ENCODE assay signal across 14 mouse cellular contexts in the genomic region with DNA sequence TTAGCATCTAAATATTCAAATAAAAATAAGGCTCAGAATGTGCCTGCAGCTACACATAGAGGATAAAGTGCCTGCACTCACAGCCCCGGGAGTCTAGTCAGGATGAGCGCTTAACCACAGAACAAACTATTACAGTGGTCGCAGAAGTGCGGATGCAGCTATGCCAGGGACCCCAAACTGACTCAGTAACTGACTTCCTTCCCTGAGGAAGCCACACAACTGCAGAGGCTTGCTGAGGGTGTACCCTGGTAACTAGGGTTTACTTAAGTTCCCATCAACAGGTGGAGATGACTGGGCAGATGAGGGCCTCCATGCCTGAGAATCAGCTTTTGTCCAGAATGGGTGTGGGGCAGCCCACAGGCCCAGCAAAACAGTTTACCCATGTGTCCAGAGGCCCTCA.
A peak's percentile ranks its signal among the peaks of the same experiment; 100 is the strongest.
DNase-seq lines count a peak whose midpoint lies in the region; ATAC-seq and TF ChIP-seq lines count a peak whose summit lies in the region.
"Had no signal": no experiment of that assay in that cellular context is flagged by ENCODE, and none has a peak within 500 bp of the region (broad histone marks: within the 10 kb centered on the region; RNA-seq: fewer than 3 reads in every experiment).

No protein-coding gene starts in this region.

- H3K27ac ChIP-seq in heart, embryonic 13.5 days (replicated peaks) = peak overlapping the region; percentile 92
- H3K27ac ChIP-seq in midbrain, embryonic 10.5 days (replicated peaks) = no peak overlapping the region
- H3K27ac ChIP-seq in midbrain, embryonic 11.5 days (ENCODE audit: low read depth, low read length) = no peak overlapping the region
- H3K27ac ChIP-seq in stomach, postnatal 0 days (replicated peaks) = no peak overlapping the region
- H3K27ac ChIP-seq: limb, embryonic 15.5 days had no signal

- WGBS in heart, embryonic 13.5 days = 71% methylated on average over 4 of the region's 4 CpGs
- 70% methylated on average over 4 of the region's 4 CpGs for WGBS in midbrain, embryonic 10.5 days
- 80% methylated on average over 4 of the region's 4 CpGs for WGBS in midbrain, embryonic 11.5 days
- 87% methylated on average over 4 of the region's 4 CpGs for WGBS in stomach, postnatal 0 days

- H3K4me1 ChIP-seq in heart, embryonic 13.5 days = peaks cover 78% of the 10 kb centered on the region
- peaks cover 62% of the 10 kb centered on the region for H3K4me1 ChIP-seq in midbrain, embryonic 10.5 days
- peaks cover 20% of the 10 kb centered on the region for H3K4me1 ChIP-seq in midbrain, embryonic 11.5 days (ENCODE audit: control insufficient read depth, insufficient read depth, low read length)
- H3K4me1 ChIP-seq in stomach, postnatal 0 days (replicated peaks; ENCODE audit: control insufficient read depth, insufficient read depth) = 0 out of 2 replicates have a peak, but pooled peaks cover 5% of the 10 kb centered on the region
- H3K4me1 ChIP-seq: megakaryocyte, embryonic 14.5 days had no signal

- intact Hi-C loops in heart, postnatal 10 days (cut with DNase I) = loop anchor here (5.0 kb wide), 1 partner anchor 41 kb away; no protein-coding TSS in a partner anchor

- no peak for DNase-seq in heart, postnatal 10 days
- no peak for DNase-seq in midbrain, embryonic 10.5 days (ENCODE audit: low spot score)
- DNase-seq in midbrain, embryonic 11.5 days (ENCODE audit: low spot score, missing footprints) = no peak
- DNase-seq in thymus, postnatal 14 days = peak; percentile 67
- DNase-seq in stomach, postnatal 0 days (ENCODE audit: low spot score) = no peak
- DNase-seq: cerebellum, adult 9-10 months; layer of hippocampus, adult 9-11 months had no signal

- peak overlapping the region; percentile 58; the same call in 1 of the 2 replicates for H3K9ac ChIP-seq in heart, embryonic 13.5 days
- no peak overlapping the region for H3K9ac ChIP-seq in midbrain, embryonic 11.5 days (ENCODE audit: low read length)
- no peak overlapping the region for H3K9ac ChIP-seq in stomach, postnatal 0 days (ENCODE audit: low read length)

- TF ChIP-seq EP300 in stomach, postnatal 0 days (optimal IDR thresholded peaks at IDR 0.05) = no peak

- H3K4me3 ChIP-seq in heart, embryonic 13.5 days = no peak overlapping the region
- H3K4me3 ChIP-seq in midbrain, embryonic 10.5 days = peak overlapping the region; percentile 63; the same call in 1 of the 2 replicates
- no peak overlapping the region for H3K4me3 ChIP-seq in midbrain, embryonic 11.5 days (ENCODE audit: low read depth, low read length)
- H3K4me3 ChIP-seq in stomach, postnatal 0 days (ENCODE audit: low read depth, low read length) = no peak overlapping the region
- H3K4me3 ChIP-seq: megakaryocyte, embryonic 14.5 days; myocyte had no signal

- H3K36me3 ChIP-seq in heart, embryonic 13.5 days = no peaks in the 10 kb centered on the region
- no peaks in the 10 kb centered on the region for H3K36me3 ChIP-seq in midbrain, embryonic 10.5 days
- H3K36me3 ChIP-seq in midbrain, embryonic 11.5 days (ENCODE audit: control insufficient read depth, insufficient read depth, low read length) = no peaks in the 10 kb centered on the region
- H3K36me3 ChIP-seq in stomach, postnatal 0 days (ENCODE audit: control insufficient read depth, insufficient read depth, low read length) = no peaks in the 10 kb centered on the region
- H3K36me3 ChIP-seq: forebrain, embryonic 10.5 days; limb, embryonic 15.5 days had no signal

- peaks cover 36% of the 10 kb centered on the region for H3K27me3 ChIP-seq in heart, embryonic 13.5 days (replicated peaks)
- H3K27me3 ChIP-seq in midbrain, embryonic 10.5 days (ENCODE audit: low read depth, poor library complexity, severe bottlenecking) = peaks cover 40% of the 10 kb centered on the region
- peaks cover 2% of the 10 kb centered on the region; the same call in 1 of the 2 replicates for H3K27me3 ChIP-seq in midbrain, embryonic 11.5 days (ENCODE audit: control insufficient read depth, insufficient read depth, low read length)
- H3K27me3 ChIP-seq in stomach, postnatal 0 days (ENCODE audit: control insufficient read depth, insufficient read depth, low read length) = no peaks in the 10 kb centered on the region

- no peaks in the 10 kb centered on the region for H3K9me3 ChIP-seq in heart, embryonic 13.5 days
- H3K9me3 ChIP-seq in midbrain, embryonic 10.5 days (replicated peaks) = no peaks in the 10 kb centered on the region
- no peaks in the 10 kb centered on the region for H3K9me3 ChIP-seq in midbrain, embryonic 11.5 days (ENCODE audit: control insufficient read depth, low read length)
- H3K9me3 ChIP-seq in stomach, postnatal 0 days (ENCODE audit: control insufficient read depth, low read length) = no peaks in the 10 kb centered on the region
- H3K9me3 ChIP-seq: forebrain, embryonic 10.5 days; limb, embryonic 15.5 days; megakaryocyte, embryonic 14.5 days had no signal

- TF ChIP-seq CTCF in stomach, postnatal 0 days (IDR thresholded peaks at IDR 0.05; ENCODE audit: low read depth) = no peak

- no peak for ATAC-seq in heart, embryonic 13.5 days (ENCODE audit: extremely low read depth, insufficient number of reproducible peaks, low FRiP score, low TSS enrichment)
- no peak for ATAC-seq in midbrain, embryonic 11.5 days (ENCODE audit: low FRiP score)
- peak; percentile 35 to 46 for ATAC-seq in hematopoietic stem cell, adult 5-6 weeks (replicated peaks in 1 of 2; ENCODE audit: insufficient read depth in 1 of 2, low FRiP score in 2 of 2, low TSS enrichment in 1 of 2, low read depth in 1 of 2, poor library complexity in 2 of 2, severe bottlenecking in 2 of 2)
- ATAC-seq in stomach, postnatal 0 days (ENCODE audit: low FRiP score, low TSS enrichment) = no peak
- no peak for ATAC-seq in activated CD4-positive, CD25-positive, alpha-beta regulatory T cell, adult 4 months

- peak overlapping the region; percentile 88 for H3K4me2 ChIP-seq in heart, embryonic 13.5 days
- no peak overlapping the region for H3K4me2 ChIP-seq in midbrain, embryonic 11.5 days
- no peak overlapping the region for H3K4me2 ChIP-seq in stomach, postnatal 0 days (replicated peaks; ENCODE audit: low read depth)

Comparison
In these comparisons a context has a peak if more than half of its experiments do, and no peak if none do; other contexts are left out.
1. ATAC-seq: peak in hematopoietic stem cell, adult 5-6 weeks (2 of 2); none in heart, embryonic 13.5 days (single experiment), midbrain, embryonic 11.5 days (single experiment), stomach, postnatal 0 days (single experiment) and activated CD4-positive, CD25-positive, alpha-beta regulatory T cell, adult 4 months (single experiment).